Mouse (Mus musculus) midbrain, embryonic 13.5 days (tissue): ENCODE results near the gene Prrx1. TPM values are rescaled to one million over a fixed set of nuclear protein-coding genes. Genes with fewer than 3 reads are reported as not detected.

Source experiments
- ATAC-seq: fragments of 200-750 bp; cut with Nextera tagmentation; 2 replicates; pipeline ENCODE4 v1.8.0; 2017; ENCODE audit warnings: mild to moderate bottlenecking, moderate TSS enrichment, moderate library complexity
- H3K27ac ChIP-seq: fragments of 300-500 bp; sonication (generic); 2 replicates; pipeline ENCODE4 v1.5.1; 2015; ENCODE audit warnings: inconsistent platforms, mild to moderate bottlenecking, moderate library complexity
- H3K27me3 ChIP-seq: fragments of 300-500 bp; sonication (generic); 2 replicates; pipeline ENCODE4 v1.6.1; 2015; ENCODE audit warnings: mild to moderate bottlenecking, inconsistent platforms
- H3K36me3 ChIP-seq: fragments of 300-500 bp; sonication (generic); 2 replicates; pipeline ENCODE4 v1.6.1; 2015; ENCODE audit warnings: mild to moderate bottlenecking, inconsistent platforms
- H3K4me1 ChIP-seq: fragments of 300-500 bp; sonication (generic); replicated peaks from 2 replicates; pipeline ENCODE4 v1.6.1; 2015; ENCODE audit warnings: inconsistent platforms
- H3K4me2 ChIP-seq: fragments of 300-500 bp; sonication (generic); replicated peaks from 2 replicates; pipeline ENCODE4 v1.6.1; 2015; ENCODE audit warnings: moderate library complexity, mild to moderate bottlenecking, inconsistent platforms
- H3K4me3 ChIP-seq: fragments of 300-500 bp; sonication (generic); replicated peaks from 2 replicates; pipeline ENCODE4 v1.5.1; 2015; ENCODE audit warnings: mild to moderate bottlenecking, inconsistent platforms
- H3K9ac ChIP-seq: fragments of 300-500 bp; sonication (generic); replicated peaks from 2 replicates; pipeline ENCODE4 v1.6.1; 2015; ENCODE audit warnings: mild to moderate bottlenecking, inconsistent platforms
- H3K9me3 ChIP-seq: fragments of 300-500 bp; sonication (generic); 2 replicates; pipeline ENCODE4 v1.6.1; 2016; ENCODE audit warnings: mild to moderate bottlenecking, inconsistent platforms
- WGBS: fragments of 180-500 bp; shearing (Covaris S2); methylation state at CpG from one replicate; pipeline ENCODE4 v1.1.7; 2015; 5-methylcytosine and 5-hydroxymethylcytosine counted together
- polyA plus RNA-seq: library from polyadenylated mRNA; unstranded; fragments of >200 nt; fragmentation: Nextera tagmentation; extraction: Ambion mirVana; gene quantifications from 2 replicates; pipeline ENCODE4 v1.2.1, GENCODE M21; 2015

The Prrx1 gene
- polyA plus RNA-seq, 1 experiment from 2014 or later: 3.6 TPM

GRCm38 (mm10) chr1:163283980-163284635, 29.4 kb downstream of the Prrx1 start:
- Histone ChIP-seq H3K4me1 (peaks cover 11% of the 10 kb centered on the region; the same call in 1 of the 2 replicates), H3K9me3 (no peaks in the 10 kb centered on the region), H3K9ac (no peak overlapping the region), H3K27ac (no peak overlapping the region), H3K27me3 (no peaks in the 10 kb centered on the region), H3K4me3 (no peak overlapping the region), H3K36me3 (no peaks in the 10 kb centered on the region), H3K4me2 (no peak overlapping the region)
- no peak for ATAC-seq
- 94% methylated on average over 9 of the region's 9 CpGs for WGBS

- Histone ChIP-seq H3K36me3 (no peaks in the 10 kb centered on the region), H3K9ac (no peak overlapping the region), H3K4me3 (no peak overlapping the region), H3K27me3 (no peaks in the 10 kb centered on the region), H3K27ac (no peak overlapping the region), H3K4me2 (no peak overlapping the region), H3K4me1 (peaks cover 11% of the 10 kb centered on the region; the same call in 1 of the 2 replicates), H3K9me3 (no peaks in the 10 kb centered on the region)
- no peak for ATAC-seq
- WGBS: 56% methylated on average over 7 of the region's 7 CpGs
Measured at GRCm38 (mm10) chr1:163281450-163282198, 31.9 kb downstream of the Prrx1 start.

GRCm38 (mm10) chr1:163280842-163281122, 32.7 kb downstream of the Prrx1 start:
- Histone ChIP-seq H3K4me1 (peaks cover 11% of the 10 kb centered on the region; the same call in 1 of the 2 replicates), H3K27ac (no peak overlapping the region), H3K9ac (no peak overlapping the region), H3K4me3 (no peak overlapping the region), H3K36me3 (no peaks in the 10 kb centered on the region), H3K27me3 (no peaks in the 10 kb centered on the region), H3K9me3 (no peaks in the 10 kb centered on the region), H3K4me2 (no peak overlapping the region)
- WGBS: 43% methylated on average over 2 of the region's 2 CpGs
- ATAC-seq: peak; percentile 43

GRCm38 (mm10) chr1:163280097-163280841, 33.2 kb downstream of the Prrx1 start:
- H3K27ac ChIP-seq: no peak overlapping the region
- peaks cover 11% of the 10 kb centered on the region; the same call in 1 of the 2 replicates for H3K4me1 ChIP-seq
- no peak for ATAC-seq
- H3K4me3 ChIP-seq: no peak overlapping the region
- no peak overlapping the region for H3K4me2 ChIP-seq
- no peaks in the 10 kb centered on the region for H3K36me3 ChIP-seq
- WGBS: 56% methylated on average over 7 of the region's 7 CpGs
- H3K9ac ChIP-seq: no peak overlapping the region
- H3K27me3 ChIP-seq: no peaks in the 10 kb centered on the region
- H3K9me3 ChIP-seq: no peaks in the 10 kb centered on the region

- 91% methylated on average over 7 of the region's 7 CpGs for WGBS
- no peaks in the 10 kb centered on the region for H3K27me3 ChIP-seq
- H3K9ac ChIP-seq: no peak overlapping the region
- ATAC-seq: no peak
- peaks cover 11% of the 10 kb centered on the region; the same call in 1 of the 2 replicates for H3K4me1 ChIP-seq
- no peak overlapping the region for H3K27ac ChIP-seq
- no peaks in the 10 kb centered on the region for H3K36me3 ChIP-seq
- no peaks in the 10 kb centered on the region for H3K9me3 ChIP-seq
- no peak overlapping the region for H3K4me2 ChIP-seq
- H3K4me3 ChIP-seq: no peak overlapping the region
Measured at GRCm38 (mm10) chr1:163277069-163277468, 36.4 kb downstream of the Prrx1 start.

GRCm38 (mm10) chr1:163274919-163275318, 38.6 kb downstream of the Prrx1 start:
- WGBS: 94% methylated on average over 3 of the region's 3 CpGs
- no peak overlapping the region for H3K27ac ChIP-seq
- no peaks in the 10 kb centered on the region for H3K9me3 ChIP-seq
- no peak overlapping the region for H3K9ac ChIP-seq
- no peak overlapping the region for H3K4me3 ChIP-seq
- no peaks in the 10 kb centered on the region for H3K27me3 ChIP-seq
- no peak overlapping the region for H3K4me2 ChIP-seq
- H3K36me3 ChIP-seq: no peaks in the 10 kb centered on the region
- no peaks in the 10 kb centered on the region for H3K4me1 ChIP-seq
- no peak for ATAC-seq

- no peak overlapping the region for H3K4me2 ChIP-seq
- WGBS: 91% methylated on average over 3 of the region's 3 CpGs
- H3K4me3 ChIP-seq: no peak overlapping the region
- no peaks in the 10 kb centered on the region for H3K36me3 ChIP-seq
- no peaks in the 10 kb centered on the region for H3K4me1 ChIP-seq
- no peak overlapping the region for H3K27ac ChIP-seq
- H3K9ac ChIP-seq: no peak overlapping the region
- no peaks in the 10 kb centered on the region for H3K9me3 ChIP-seq
- no peaks in the 10 kb centered on the region for H3K27me3 ChIP-seq
- no peak for ATAC-seq
Measured at GRCm38 (mm10) chr1:163273132-163273531, 40.4 kb downstream of the Prrx1 start.

- Histone ChIP-seq H3K27ac (no peak overlapping the region), H3K4me2 (no peak overlapping the region), H3K4me1 (no peaks in the 10 kb centered on the region), H3K4me3 (no peak overlapping the region), H3K36me3 (no peaks in the 10 kb centered on the region), H3K9ac (no peak overlapping the region), H3K9me3 (no peaks in the 10 kb centered on the region), H3K27me3 (no peaks in the 10 kb centered on the region)
- WGBS: 89% methylated on average over 8 of the region's 8 CpGs
- ATAC-seq: no peak
Measured at GRCm38 (mm10) chr1:163266853-163267538, 46.5 kb downstream of the Prrx1 start.

- no peaks in the 10 kb centered on the region for H3K9me3 ChIP-seq
- H3K4me2 ChIP-seq: no peak overlapping the region
- H3K27me3 ChIP-seq: no peaks in the 10 kb centered on the region
- ATAC-seq: no peak
- 68% methylated on average over 2 of the region's 2 CpGs for WGBS
- H3K4me3 ChIP-seq: no peak overlapping the region
- no peaks in the 10 kb centered on the region for H3K36me3 ChIP-seq
- H3K27ac ChIP-seq: no peak overlapping the region
- no peak overlapping the region for H3K9ac ChIP-seq
- H3K4me1 ChIP-seq: no peaks in the 10 kb centered on the region
Measured at GRCm38 (mm10) chr1:163257298-163257697, 56.2 kb downstream of the Prrx1 start.

GRCm38 (mm10) chr1:163255884-163256283, 57.6 kb downstream of the Prrx1 start:
- H3K4me3 ChIP-seq: no peak overlapping the region
- H3K4me1 ChIP-seq: no peaks in the 10 kb centered on the region
- no peak overlapping the region for H3K4me2 ChIP-seq
- H3K27me3 ChIP-seq: no peaks in the 10 kb centered on the region
- ATAC-seq: no peak
- no peak overlapping the region for H3K27ac ChIP-seq
- H3K36me3 ChIP-seq: no peaks in the 10 kb centered on the region
- no peaks in the 10 kb centered on the region for H3K9me3 ChIP-seq
- 93% methylated on average over 2 of the region's 2 CpGs for WGBS
- no peak overlapping the region for H3K9ac ChIP-seq

- no peak overlapping the region for H3K4me3 ChIP-seq
- H3K27ac ChIP-seq: no peak overlapping the region
- H3K4me1 ChIP-seq: no peaks in the 10 kb centered on the region
- H3K9ac ChIP-seq: no peak overlapping the region
- no peak for ATAC-seq
- no peaks in the 10 kb centered on the region for H3K27me3 ChIP-seq
- no peaks in the 10 kb centered on the region for H3K9me3 ChIP-seq
- no peak overlapping the region for H3K4me2 ChIP-seq
- 83% methylated on average over 4 of the region's 4 CpGs for WGBS
- H3K36me3 ChIP-seq: no peaks in the 10 kb centered on the region
Measured at GRCm38 (mm10) chr1:163252796-163253195, 60.7 kb downstream of the Prrx1 start.

GRCm38 (mm10) chr1:163252331-163252730, 61.2 kb downstream of the Prrx1 start:
- Histone ChIP-seq H3K4me1 (no peaks in the 10 kb centered on the region), H3K27me3 (no peaks in the 10 kb centered on the region), H3K27ac (no peak overlapping the region), H3K36me3 (no peaks in the 10 kb centered on the region), H3K4me2 (no peak overlapping the region), H3K9me3 (no peaks in the 10 kb centered on the region), H3K9ac (no peak overlapping the region), H3K4me3 (no peak overlapping the region)
- ATAC-seq: no peak
- 75% methylated on average over 5 of the region's 5 CpGs for WGBS
